Mouse (Mus musculus): ENCODE measurements around the gene Cycs.
"Not testable (repeated sequence)": the region's sequence is repeated elsewhere in the genome, so short reads cannot be mapped to it uniquely, and the experiment has no call there.

The Cycs gene

GRCm38 (mm10) chr6:50566141-50566996 lies at the start of gene Cycs:
TSS of gene Cycs (minus strand) at chr6:50566538.
- peak; percentile 100 for DNase-seq (ENCODE audit: low spot score)

DNA sequence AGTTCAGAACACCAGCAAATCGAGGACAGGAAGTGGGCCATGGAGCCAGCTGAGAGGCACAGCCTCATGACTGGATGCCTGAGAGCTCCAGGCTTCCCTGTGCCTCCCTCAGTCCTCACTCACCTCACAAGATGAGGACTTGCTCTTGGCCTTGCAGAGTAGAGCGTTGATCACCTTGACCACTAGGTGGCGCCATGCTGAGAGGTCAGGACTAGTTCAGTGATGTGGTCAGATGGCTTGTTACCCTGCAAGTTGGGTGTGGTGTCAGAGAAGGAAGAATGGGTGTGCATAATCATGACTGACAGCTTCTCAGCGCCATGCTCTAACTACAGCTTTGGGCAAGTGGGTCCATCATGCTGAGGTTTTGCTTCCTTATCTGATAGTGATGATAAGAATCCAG lies 35.3 kb upstream of the Cycs start:
- DNase-seq (ENCODE audit: low spot score) = no peak

DNA sequence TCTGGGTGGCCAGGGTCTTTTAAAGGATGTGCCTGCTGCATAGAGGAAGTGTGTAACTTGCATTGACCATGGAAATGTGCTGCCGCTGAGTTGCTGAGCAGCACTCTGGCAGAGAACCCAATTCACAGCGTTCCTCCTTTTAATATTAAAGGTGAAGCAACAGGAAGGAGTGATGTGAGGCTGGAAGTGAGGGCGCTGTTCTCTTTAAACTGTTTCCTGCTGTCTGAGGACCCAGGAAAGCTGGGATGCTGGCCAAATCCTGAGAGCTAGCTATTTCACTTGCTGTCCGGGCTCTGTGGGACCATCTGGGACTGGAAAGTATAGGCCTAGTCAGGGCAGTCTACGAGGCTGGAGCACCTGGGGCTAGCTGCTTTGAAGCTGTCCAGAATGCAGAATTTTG lies 32.2 kb upstream of the Cycs start:
- no peak for DNase-seq (ENCODE audit: low spot score)

GRCm38 (mm10) chr6:50596301-50597211 lies 30.2 kb upstream of the Cycs start, which contains the start of gene 4921507P07Rik:
TSS of gene 4921507P07Rik (minus strand) at chr6:50596632.
- DNase-seq (ENCODE audit: low spot score) = peak; percentile 92

GRCm38 (mm10) chr6:50594372-50594771 lies 28.0 kb upstream of the Cycs start:
- no peak for DNase-seq (ENCODE audit: low spot score)

DNA sequence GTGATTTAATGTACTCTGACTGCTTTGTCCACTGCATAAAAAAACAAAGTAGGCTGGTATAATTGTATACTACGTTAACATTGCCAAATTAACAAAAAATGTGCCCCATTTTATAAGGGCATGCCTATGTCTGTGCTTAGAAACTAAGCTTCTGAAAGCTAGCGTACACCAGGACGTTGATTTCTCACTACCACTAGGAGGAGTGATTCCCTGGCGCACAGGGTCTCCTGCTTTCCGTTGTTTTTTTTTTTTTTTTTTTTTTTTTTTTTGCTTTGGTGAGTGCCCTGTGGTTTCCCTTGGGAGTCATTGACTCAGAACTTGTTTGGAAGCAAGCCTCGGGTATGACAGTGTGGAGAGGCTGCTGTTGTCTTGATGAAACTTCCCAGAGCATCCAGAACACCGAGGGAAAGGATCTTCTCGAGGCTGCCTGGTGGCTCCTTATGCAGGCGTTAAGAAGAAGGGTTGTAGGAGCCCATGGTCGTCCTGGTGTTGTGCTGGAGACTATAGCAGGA lies 27.1 kb upstream of the Cycs start:
- DNase-seq (ENCODE audit: low spot score) = no peak

DNA sequence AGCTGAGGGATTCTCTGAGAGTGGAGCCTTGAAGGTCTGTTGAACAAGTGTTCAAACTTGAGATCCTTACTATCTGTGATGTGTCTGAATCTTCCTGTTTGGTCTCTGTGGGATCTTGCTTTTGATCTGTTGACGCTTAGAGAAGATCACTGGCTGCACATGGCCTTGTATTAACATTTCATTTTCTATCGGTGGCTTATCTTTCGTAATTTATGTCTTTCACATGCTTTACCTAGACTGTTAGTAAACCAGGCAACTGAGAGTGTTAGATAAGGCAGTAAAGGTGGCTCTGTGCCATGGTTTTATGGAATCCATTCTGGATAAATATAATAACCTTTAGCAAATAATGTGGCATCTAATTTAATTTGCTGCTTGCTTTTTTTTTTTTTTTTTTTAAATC lies 23.9 kb upstream of the Cycs start:
- no peak for DNase-seq (ENCODE audit: low spot score)

- DNase-seq (ENCODE audit: low spot score) = peak; percentile 75
Observed at GRCm38 (mm10) chr6:50588251-50588650, 21.9 kb upstream of the Cycs start.

DNA sequence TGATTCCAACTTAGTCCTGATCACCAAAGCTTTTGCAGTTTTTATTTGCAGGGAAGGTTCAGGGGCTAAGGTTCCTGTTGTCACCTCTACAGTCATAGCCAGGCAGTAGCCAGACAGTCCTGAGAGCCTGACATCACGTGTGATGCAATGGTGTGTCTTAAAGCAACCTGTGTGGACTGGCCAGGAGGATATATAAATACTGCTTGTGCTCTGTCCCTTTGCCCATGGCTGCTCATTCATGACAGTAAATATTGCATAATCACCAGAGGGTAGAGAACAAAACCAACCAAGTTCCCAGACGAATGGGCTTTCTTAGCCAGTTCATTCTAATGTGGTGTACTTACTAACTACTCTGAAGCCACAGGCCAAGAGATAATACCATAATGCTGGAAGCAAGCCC lies 21.1 kb upstream of the Cycs start:
- DNase-seq (ENCODE audit: low spot score) = no peak

DNA sequence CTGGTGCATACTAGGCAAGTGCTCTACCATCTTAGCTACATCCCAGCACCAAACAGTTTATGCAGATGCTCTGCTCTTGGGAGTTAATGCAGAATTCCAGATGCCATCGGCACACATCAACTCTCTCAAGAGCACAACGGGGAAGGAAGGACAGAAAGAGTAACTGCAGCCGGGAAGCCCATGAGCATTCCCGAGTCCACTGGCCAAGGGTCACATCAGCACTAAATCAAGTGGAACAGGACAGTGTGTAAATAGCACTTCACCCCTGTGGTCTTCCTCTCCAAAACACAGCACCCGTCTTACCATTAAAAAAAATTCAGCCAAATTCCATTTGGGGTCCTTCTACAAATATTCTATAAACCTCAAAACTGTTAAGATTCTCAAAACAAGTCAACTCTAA lies 20.0 kb upstream of the Cycs start:
- DNase-seq (ENCODE audit: low spot score) = no peak

DNA sequence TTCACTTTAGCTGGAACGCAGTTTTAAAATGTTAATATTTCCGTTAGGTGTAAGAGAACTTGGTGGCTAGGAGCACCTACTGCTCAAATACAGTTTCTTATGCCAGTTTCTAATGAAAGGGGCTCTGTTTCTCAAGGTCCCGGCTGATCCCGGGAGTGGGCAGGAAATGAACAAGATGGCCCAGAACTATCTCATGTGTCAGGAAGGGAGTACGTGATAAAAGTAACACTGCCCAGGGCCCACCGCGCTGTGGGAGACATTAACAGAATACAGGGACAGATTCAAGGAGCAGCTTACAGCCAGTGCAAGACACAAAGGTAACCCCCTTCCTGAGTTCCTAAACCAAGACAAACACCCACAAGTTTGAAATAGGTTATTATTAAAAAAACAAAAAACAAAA lies 19.4 kb upstream of the Cycs start:
- no peak for DNase-seq (ENCODE audit: low spot score)

DNA sequence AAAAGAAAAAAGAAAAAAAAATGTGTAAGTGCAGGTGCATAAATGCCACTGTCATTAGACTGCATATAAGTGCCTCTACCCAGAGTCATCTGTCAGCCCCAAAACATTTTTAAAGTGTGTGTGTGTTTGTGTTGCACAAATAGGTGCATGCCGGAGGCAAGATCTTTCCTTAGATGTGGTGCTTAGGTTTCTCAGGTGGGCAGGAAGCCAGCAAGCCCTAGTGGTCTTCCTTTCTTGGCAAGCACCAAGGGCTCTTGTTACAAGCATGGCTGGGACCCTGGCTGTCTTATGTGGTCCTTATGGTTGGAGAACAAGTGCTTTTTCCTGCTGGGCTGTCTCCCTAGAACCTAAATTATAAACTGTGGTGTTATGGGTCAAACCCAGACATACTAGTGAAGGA lies 5.3 kb upstream of the Cycs start:
- DNase-seq (ENCODE audit: low spot score) = no peak

GRCm38 (mm10) chr6:50566997-50567255 lies 588 bp upstream of the Cycs start:
- DNase-seq (ENCODE audit: low spot score) = no peak

DNA sequence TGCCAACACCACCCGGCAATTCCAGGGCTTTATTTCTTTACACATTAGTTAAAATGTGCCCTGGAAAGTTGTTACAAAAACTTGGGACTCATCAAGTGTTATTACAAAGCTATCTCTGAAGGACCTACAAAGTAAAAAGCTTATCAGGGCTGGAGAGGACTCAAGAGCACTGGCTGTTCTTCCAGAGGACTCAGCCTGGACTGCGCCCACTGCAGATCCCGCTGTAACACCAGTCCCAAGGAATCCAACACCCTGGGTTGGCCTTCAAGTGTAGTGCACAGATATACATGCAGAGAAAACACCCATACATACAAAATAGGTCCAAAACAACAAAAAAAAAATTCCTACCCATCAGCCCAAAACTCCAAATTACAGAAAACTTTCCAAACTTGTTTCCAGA lies 2.7 kb downstream of the Cycs start:
- no peak for DNase-seq (ENCODE audit: low spot score)

DNA sequence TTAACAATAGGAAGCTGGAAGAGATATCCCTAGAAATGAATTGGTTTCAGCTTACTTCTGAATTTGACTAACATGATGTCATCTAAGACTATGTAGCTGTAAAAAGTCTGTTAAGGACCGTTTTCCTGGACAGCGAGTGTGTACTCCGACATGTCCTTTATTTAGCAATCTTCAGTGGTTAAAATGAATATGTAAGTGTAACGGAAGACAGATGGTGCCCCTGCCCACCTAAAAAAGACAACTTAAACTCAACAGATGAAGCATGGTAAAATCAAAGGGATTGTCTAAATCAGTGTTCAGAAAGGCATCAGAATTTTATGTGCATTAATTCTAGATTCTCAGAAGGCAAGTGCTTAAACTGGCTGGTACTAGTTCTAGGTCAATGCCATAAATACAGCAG lies 3.9 kb downstream of the Cycs start:
- DNase-seq (ENCODE audit: low spot score) = no peak

GRCm38 (mm10) chr6:50560776-50561175 lies 5.6 kb downstream of the Cycs start:
- no peak for DNase-seq (ENCODE audit: low spot score)

- DNase-seq (ENCODE audit: low spot score) = no peak
Observed at GRCm38 (mm10) chr6:50558877-50559276, 7.5 kb downstream of the Cycs start.

DNA sequence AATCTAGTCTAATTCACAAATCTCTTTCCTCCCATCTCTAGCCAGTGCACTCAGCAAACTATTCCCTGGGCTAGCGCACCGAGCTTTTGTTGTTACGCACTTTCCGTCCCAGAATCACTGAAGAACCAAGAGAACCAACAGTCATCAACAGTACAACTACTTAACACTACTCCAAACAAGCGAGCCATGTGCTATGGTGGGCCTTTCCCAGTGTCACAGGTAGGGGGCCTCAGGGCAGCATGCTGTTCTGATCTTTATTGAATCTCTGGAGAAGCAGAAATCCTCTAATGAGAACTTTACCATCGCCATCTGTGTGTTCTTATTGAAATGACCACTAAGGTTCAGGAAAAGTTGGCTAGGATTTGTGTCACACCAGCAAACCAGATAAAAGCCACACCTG lies 8.8 kb downstream of the Cycs start:
- no peak for DNase-seq (ENCODE audit: low spot score)

DNA sequence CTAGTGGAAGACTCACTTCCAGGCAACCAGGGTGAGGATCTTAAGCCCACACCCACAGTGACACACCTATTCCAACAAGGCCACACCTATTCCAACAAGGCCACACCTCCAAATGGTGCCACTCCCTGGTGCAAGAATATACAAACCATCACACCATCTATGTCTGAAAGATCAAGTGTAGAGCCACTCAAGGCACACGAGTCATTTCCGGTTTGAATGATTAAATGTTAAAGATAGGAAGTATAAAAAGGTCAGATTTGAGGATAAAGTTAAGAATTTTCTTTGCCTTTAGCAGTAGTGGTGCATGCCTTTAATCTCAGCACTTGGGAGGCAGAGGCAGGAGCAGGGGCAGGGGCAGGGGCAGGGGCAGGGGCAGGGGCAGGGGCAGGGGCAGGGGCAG lies 12.1 kb downstream of the Cycs start:
- DNase-seq (ENCODE audit: low spot score) = not testable (repeated sequence)

DNA sequence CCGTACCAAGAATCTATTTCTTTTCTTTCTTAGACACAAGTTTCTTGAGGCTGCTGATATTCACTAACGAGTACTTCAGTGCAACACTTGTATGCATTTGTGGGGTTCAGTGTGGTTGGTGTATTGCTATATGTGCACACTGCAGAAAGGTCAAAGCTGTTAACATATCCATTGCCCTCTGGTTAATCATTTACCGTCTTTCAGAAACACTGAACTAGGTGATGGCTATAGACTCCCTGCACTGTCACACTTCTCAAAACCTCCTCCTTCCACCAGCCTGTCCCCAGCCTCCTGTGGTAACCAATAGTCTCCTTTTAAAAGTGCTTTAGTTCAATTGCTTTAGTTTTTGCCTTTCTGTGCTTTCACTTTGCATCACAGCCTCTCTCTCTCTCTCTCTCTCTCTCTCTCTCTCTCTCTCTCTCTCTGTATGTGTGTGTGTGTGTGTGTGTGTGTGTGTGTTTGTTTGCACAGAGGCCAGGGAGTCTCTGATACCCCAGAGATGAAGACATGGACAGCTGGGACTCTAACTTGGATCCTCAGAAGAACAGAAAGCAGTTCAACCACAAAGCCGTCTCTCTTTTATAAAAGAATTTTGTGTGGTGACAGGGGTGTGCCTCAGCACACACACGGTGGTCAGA lies 13.3 kb downstream of the Cycs start:
- no peak for DNase-seq (ENCODE audit: low spot score)

DNA sequence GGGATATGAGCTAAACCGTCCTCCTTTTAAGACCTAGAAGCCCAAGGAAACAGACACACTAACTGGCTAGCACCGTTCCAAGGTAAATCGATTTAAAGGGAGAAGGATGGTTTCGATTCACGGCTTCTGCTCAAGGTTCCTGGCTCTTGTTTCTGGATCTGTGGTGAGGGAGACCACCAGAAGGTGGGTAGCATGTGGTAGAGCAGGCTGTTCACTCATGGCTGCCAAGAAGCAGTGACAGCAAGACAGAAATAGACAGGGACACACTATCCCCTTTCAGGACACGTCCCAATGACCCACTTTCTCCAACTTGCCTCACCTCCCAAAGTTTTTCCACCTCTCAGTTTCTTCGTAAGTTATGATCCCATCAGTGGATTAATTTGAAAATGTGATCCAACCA lies 16.5 kb downstream of the Cycs start:
- no peak for DNase-seq (ENCODE audit: low spot score)

DNA sequence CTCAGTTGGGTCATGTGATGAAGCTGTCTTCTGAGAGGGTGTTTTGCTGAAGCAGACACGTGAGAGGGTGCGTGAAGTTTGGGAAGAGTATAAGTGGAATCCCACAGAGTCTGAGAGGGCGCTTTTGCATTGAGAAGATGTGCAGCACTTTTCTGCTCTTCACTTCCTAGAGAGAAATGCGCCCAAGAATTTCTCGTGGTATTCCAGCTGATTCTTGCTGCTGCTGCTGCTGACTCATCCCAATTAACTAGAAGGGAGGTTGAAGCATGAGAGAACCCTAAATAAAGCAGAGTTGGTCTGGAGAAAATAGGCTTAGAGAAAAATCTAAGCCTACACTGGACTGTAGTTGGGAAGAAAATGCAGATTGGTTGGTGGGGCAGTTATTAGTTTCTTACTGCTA lies 17.3 kb downstream of the Cycs start:
- no peak for DNase-seq (ENCODE audit: low spot score)

All from layer of hippocampus, adult 11-12 months (tissue).